Mouse (Mus musculus): ENCODE data around the gene Slc22a30. TPM values are rescaled to one million over a fixed set of nuclear protein-coding genes. Genes with fewer than 3 reads are reported as not detected.
A peak's percentile ranks its signal among the peaks of the same experiment; 100 is the strongest.
"Not testable (repeated sequence)": the region's sequence is repeated elsewhere in the genome, so short reads cannot be mapped to it uniquely, and the experiment has no call there.

The Slc22a30 gene
- total RNA-seq (2014; rRNA removed) (235 and 248 TPM in 2 replicates), polyA plus RNA-seq (2012; rRNA removed) (104 and 111 TPM in 2 replicates)

- peak; percentile 89 for DNase-seq (ENCODE audit: extremely low read depth, low read depth, low spot score)
- WGBS: 24% methylated on average over 1 of the region's 2 CpGs
Observed at GRCm38 (mm10) chr19:8405011-8405410, at the start of gene Slc22a30. Gene Slc22a30, minus strand, starts transcription at chr19:8405111.

GRCm38 (mm10) chr19:8448321-8448720 is 43.4 kb upstream of the Slc22a30 start:
- WGBS: 35% methylated on average over 2 of the region's 2 CpGs
- Histone ChIP-seq H3K27me3 (ENCODE audit: control insufficient read depth, insufficient read depth, low read length) (no peaks in the 10 kb centered on the region), H3K4me3 (ENCODE audit: insufficient read depth, low read depth, low read length) (no peak overlapping the region), H3K79me2 (ENCODE audit: control insufficient read depth, insufficient read depth, low read length) (no peaks in the 10 kb centered on the region), H3K36me3 (ENCODE audit: control insufficient read depth, insufficient read depth, low read length) (no peaks in the 10 kb centered on the region), H3K4me1 (ENCODE audit: control insufficient read depth, insufficient read depth, low read length) (no peaks in the 10 kb centered on the region; the same call in 1 of the 2 replicates), H3K27ac (replicated peaks; ENCODE audit: insufficient read depth, low read depth, low read length) (peak overlapping the region; percentile 97), H3K9ac (ENCODE audit: low read depth, low read length) (peak overlapping the region; percentile 45; the same call in 1 of the 2 replicates)
- no peak for DNase-seq (ENCODE audit: extremely low read depth, low read depth, low spot score)
- TF ChIP-seq POLR2A (IDR thresholded peaks at IDR 0.05; ENCODE audit: extremely low read depth, insufficient read depth, low read length): no peak
- TF ChIP-seq CTCF (IDR thresholded peaks at IDR 0.05; ENCODE audit: low read depth, low read length): no peak

More at GRCm38 (mm10) chr19:8405011-8405410, at the start of gene Slc22a30:
- not testable (repeated sequence) for H3K79me2 ChIP-seq (ENCODE audit: control insufficient read depth, insufficient read depth, low read length); H3K36me3 ChIP-seq (ENCODE audit: control insufficient read depth, insufficient read depth, low read length); H3K27me3 ChIP-seq (ENCODE audit: control insufficient read depth, insufficient read depth, low read length); H3K9ac ChIP-seq (ENCODE audit: low read depth, low read length); H3K4me1 ChIP-seq (ENCODE audit: control insufficient read depth, insufficient read depth, low read length)
- peak within 1 kb of the TSS; percentile 70; the same call in 1 of the 2 replicates for H3K4me3 ChIP-seq (ENCODE audit: insufficient read depth, low read depth, low read length)
- H3K27ac ChIP-seq (replicated peaks; ENCODE audit: insufficient read depth, low read depth, low read length): peak within 1 kb of the TSS; percentile 87

GRCm38 (mm10) chr19:8447516-8447915 is 42.6 kb upstream of the Slc22a30 start:
- TF ChIP-seq POLR2A (IDR thresholded peaks at IDR 0.05; ENCODE audit: extremely low read depth, insufficient read depth, low read length) (no peak), CTCF (IDR thresholded peaks at IDR 0.05; ENCODE audit: low read depth, low read length) (no peak)
- Histone ChIP-seq H3K27me3 (ENCODE audit: control insufficient read depth, insufficient read depth, low read length) (no peaks in the 10 kb centered on the region), H3K9ac (ENCODE audit: low read depth, low read length) (no peak overlapping the region), H3K4me3 (ENCODE audit: insufficient read depth, low read depth, low read length) (no peak overlapping the region), H3K4me1 (ENCODE audit: control insufficient read depth, insufficient read depth, low read length) (no peaks in the 10 kb centered on the region; the same call in 1 of the 2 replicates), H3K36me3 (ENCODE audit: control insufficient read depth, insufficient read depth, low read length) (no peaks in the 10 kb centered on the region), H3K27ac (replicated peaks; ENCODE audit: insufficient read depth, low read depth, low read length) (no peak overlapping the region), H3K79me2 (ENCODE audit: control insufficient read depth, insufficient read depth, low read length) (no peaks in the 10 kb centered on the region)
- WGBS: 73% methylated on average over 1 of the region's 1 CpGs
- DNase-seq (ENCODE audit: extremely low read depth, low read depth, low spot score): no peak

GRCm38 (mm10) chr19:8431051-8431662 is 26.2 kb upstream of the Slc22a30 start:
- WGBS: 24% methylated on average over 5 of the region's 5 CpGs
- no peaks in the 10 kb centered on the region for H3K79me2 ChIP-seq (ENCODE audit: control insufficient read depth, insufficient read depth, low read length)
- H3K9ac ChIP-seq (ENCODE audit: low read depth, low read length): peak overlapping the region; percentile 59
- peak overlapping the region; percentile 91 for H3K27ac ChIP-seq (replicated peaks; ENCODE audit: insufficient read depth, low read depth, low read length)
- H3K4me3 ChIP-seq (ENCODE audit: insufficient read depth, low read depth, low read length): peak overlapping the region; percentile 26; the same call in 1 of the 2 replicates
- peaks cover 8% of the 10 kb centered on the region for H3K4me1 ChIP-seq (ENCODE audit: control insufficient read depth, insufficient read depth, low read length)
- peak; percentile 88 for DNase-seq (ENCODE audit: extremely low read depth, low read depth, low spot score)
- no peaks in the 10 kb centered on the region for H3K36me3 ChIP-seq (ENCODE audit: control insufficient read depth, insufficient read depth, low read length)
- TF ChIP-seq POLR2A (IDR thresholded peaks at IDR 0.05; ENCODE audit: extremely low read depth, insufficient read depth, low read length) (no peak), CTCF (IDR thresholded peaks at IDR 0.05; ENCODE audit: low read depth, low read length) (no peak)
- no peaks in the 10 kb centered on the region for H3K27me3 ChIP-seq (ENCODE audit: control insufficient read depth, insufficient read depth, low read length)

GRCm38 (mm10) chr19:8407290-8408021 is 2.5 kb upstream of the Slc22a30 start:
- H3K79me2 ChIP-seq (ENCODE audit: control insufficient read depth, insufficient read depth, low read length); H3K4me3 ChIP-seq (ENCODE audit: insufficient read depth, low read depth, low read length); H3K36me3 ChIP-seq (ENCODE audit: control insufficient read depth, insufficient read depth, low read length); H3K4me1 ChIP-seq (ENCODE audit: control insufficient read depth, insufficient read depth, low read length); H3K27me3 ChIP-seq (ENCODE audit: control insufficient read depth, insufficient read depth, low read length); DNase-seq (ENCODE audit: extremely low read depth, low read depth, low spot score); H3K9ac ChIP-seq (ENCODE audit: low read depth, low read length): not testable (repeated sequence)
- 0 out of 2 replicates have a peak overlapping the region, but pooled peaks have one; percentile 24 for H3K27ac ChIP-seq (replicated peaks; ENCODE audit: insufficient read depth, low read depth, low read length)
- WGBS: 80% methylated on average over 14 of the region's 14 CpGs

Other genes with a start within 250 kb of the Slc22a30 start
- 1.9 and 2.8 TPM in 2 replicates for gene Slc22a29, start 186.2 kb downstream of the Slc22a30 start, total RNA-seq (2014; rRNA removed)
- 1.7 and 2.4 TPM in 2 replicates for gene Slc22a29, start 186.2 kb downstream of the Slc22a30 start, polyA plus RNA-seq (2012; rRNA removed)
- gene Slc22a8, start 186.1 kb upstream of the Slc22a30 start, total RNA-seq (2014; rRNA removed): not detected in 2 replicates
- 0.02 TPM in 1 of 2 replicates, not detected in the other for gene Slc22a8, start 186.1 kb upstream of the Slc22a30 start, polyA plus RNA-seq (2012; rRNA removed)
- not detected in 2 replicates for gene Slc22a6, start 212.9 kb upstream of the Slc22a30 start, total RNA-seq (2014; rRNA removed)
- 0.02 TPM in 1 of 2 replicates, not detected in the other for gene Slc22a6, start 212.9 kb upstream of the Slc22a30 start, polyA plus RNA-seq (2012; rRNA removed)

Data from liver, adult 2 months (tissue).